Mouse (Mus musculus) CH12.LX (cell line): ENCODE data around the gene Lzts2. TPM values are rescaled to one million over a fixed set of nuclear protein-coding genes. Genes with fewer than 3 reads are reported as not detected.

Experiments used
- DNase-seq: peaks from one replicate; pipeline ENCODE4 v3.0.0-alpha.2; 2013; ENCODE audit errors: extremely low read depth
- H3K27ac ChIP-seq: 2 replicates; pipeline ENCODE4 v1.5.1; 2012; ENCODE audit warnings: low read depth, mild to moderate bottlenecking, control low read depth, moderate library complexity; ENCODE audit not compliant: insufficient read depth
- H3K27me3 ChIP-seq: replicated peaks from 2 replicates; pipeline ENCODE3; 2012; ENCODE audit warnings: inconsistent platforms
- H3K36me3 ChIP-seq, 2 experiments: replicated peaks in 1 of 2; 2 replicates each; pipeline versions ENCODE3 to v1.6.1; 2012; ENCODE audit warnings: inconsistent platforms in 1 of 2, low read length in 1 of 2, mild to moderate bottlenecking in 1 of 2, mixed read lengths in 1 of 2, moderate library complexity in 1 of 2; ENCODE audit not compliant: control insufficient read depth in 1 of 2, insufficient read depth in 1 of 2
- H3K4me1 ChIP-seq, 2 experiments: 2 replicates each; pipeline ENCODE4 v1.6.1; 2012; ENCODE audit warnings: inconsistent platforms in 1 of 2, moderate library complexity in 1 of 2; ENCODE audit not compliant: insufficient read depth in 2 of 2, control insufficient read depth in 1 of 2
- H3K4me2 ChIP-seq: 2 replicates; pipeline ENCODE4 v1.6.1; 2012; ENCODE audit warnings: low read depth, mild to moderate bottlenecking, control low read depth; ENCODE audit not compliant: poor library complexity, insufficient read depth, severe bottlenecking
- H3K4me3 ChIP-seq, 3 experiments: fragments of 150-350 bp in 1 of 3; sonication (generic) in 1 of 3; replicated peaks in 1 of 3; 2 replicates each; pipeline versions ENCODE3 to v1.5.1; 2011 to 2012; ENCODE audit warnings: low read depth in 2 of 3, low read length in 2 of 3, mild to moderate bottlenecking in 2 of 3, moderate library complexity in 2 of 3, control low read depth in 1 of 3, improper control_type of control experiment in 1 of 3, inconsistent platforms in 1 of 3, mixed read lengths in 1 of 3; ENCODE audit not compliant: poor library complexity in 1 of 3
- H3K79me2 ChIP-seq: replicated peaks from 2 replicates; pipeline ENCODE4 v1.6.1; 2012; ENCODE audit warnings: mild to moderate bottlenecking, moderate library complexity; ENCODE audit not compliant: control insufficient read depth, poor library complexity, insufficient read depth, severe bottlenecking; ENCODE audit errors: extremely low read depth
- H3K9ac ChIP-seq: 2 replicates; pipeline ENCODE4 v1.6.1; 2012; ENCODE audit warnings: low read depth, mild to moderate bottlenecking, control low read depth, moderate library complexity; ENCODE audit not compliant: insufficient read depth
- H3K9me3 ChIP-seq: replicated peaks from 2 replicates; pipeline ENCODE3; 2012; ENCODE audit warnings: low read length, inconsistent platforms, mixed read lengths
- CHD1 ChIP-seq: IDR thresholded peaks from 2 replicates; pipeline ENCODE4 v1.6.1; 2012; ENCODE audit warnings: low read depth, low read length, improper control_type of control experiment, inconsistent platforms
- CTCF ChIP-seq, 2 experiments: IDR thresholded peaks in 1 of 2; conservative IDR thresholded peaks in 1 of 2; 2 replicates each; pipeline ENCODE4 v1.5.1; 2011 to 2012; ENCODE audit warnings: low read depth in 2 of 2, low read length in 2 of 2, improper control_type of control experiment in 1 of 2, inconsistent platforms in 1 of 2, mild to moderate bottlenecking in 1 of 2, moderate library complexity in 1 of 2
- E2F4 ChIP-seq: IDR thresholded peaks from 2 replicates; pipeline ENCODE4 v1.6.1; 2011; ENCODE audit warnings: low read depth, low read length, improper control_type of control experiment; ENCODE audit not compliant: insufficient replicate concordance
- EP300 ChIP-seq: IDR thresholded peaks from 2 replicates; pipeline ENCODE4 v1.6.1; 2011; ENCODE audit warnings: low read length, improper control_type of control experiment
- JUN ChIP-seq: IDR thresholded peaks from 2 replicates; pipeline ENCODE4 v1.6.1; 2011; ENCODE audit warnings: low read depth, mild to moderate bottlenecking, low read length, improper control_type of control experiment, moderate library complexity; ENCODE audit not compliant: insufficient read depth
- MAFK ChIP-seq: IDR thresholded peaks from 2 replicates; pipeline ENCODE4 v1.6.1; 2011; ENCODE audit warnings: low read length, improper control_type of control experiment; ENCODE audit not compliant: insufficient replicate concordance
- MEF2A ChIP-seq: IDR thresholded peaks from 2 replicates; pipeline ENCODE4 v1.6.1; 2014; ENCODE audit warnings: low read depth, mild to moderate bottlenecking, inconsistent platforms, low read length, improper control_type of control experiment, borderline replicate concordance
- MXI1 ChIP-seq: IDR thresholded peaks from 2 replicates; pipeline ENCODE4 v1.6.1; 2011; ENCODE audit warnings: mild to moderate bottlenecking, low read depth, low read length, improper control_type of control experiment
- MYC ChIP-seq: IDR thresholded peaks from 2 replicates; pipeline ENCODE4 v1.6.1; 2011; ENCODE audit warnings: low read depth, mild to moderate bottlenecking, improper control_type of control experiment, low read length
- PAX5 ChIP-seq: IDR thresholded peaks from 2 replicates; pipeline ENCODE4 v1.6.1; 2012; ENCODE audit warnings: low read length, inconsistent platforms, mixed read lengths
- SMC3 ChIP-seq: IDR thresholded peaks from 2 replicates; pipeline ENCODE4 v1.6.1; 2011; ENCODE audit warnings: low read depth, low read length, improper control_type of control experiment
- TCF12 ChIP-seq: IDR thresholded peaks from 2 replicates; pipeline ENCODE4 v1.6.1; 2014; ENCODE audit warnings: low read depth, mild to moderate bottlenecking, inconsistent platforms, low read length, improper control_type of control experiment
- ZC3H11A ChIP-seq: IDR thresholded peaks from 2 replicates; pipeline ENCODE4 v1.6.1; 2012; ENCODE audit warnings: low read depth, mild to moderate bottlenecking, inconsistent platforms, low read length, improper control_type of control experiment
- ZKSCAN1 ChIP-seq: IDR thresholded peaks from 2 replicates; pipeline ENCODE4 v1.6.1; 2012; ENCODE audit warnings: low read depth, inconsistent platforms, low read length, improper control_type of control experiment, borderline replicate concordance
- ZMIZ1 ChIP-seq: IDR thresholded peaks from 2 replicates; pipeline ENCODE4 v1.6.1; 2012; ENCODE audit warnings: low read depth, mild to moderate bottlenecking, inconsistent platforms, low read length, improper control_type of control experiment
- dilution Hi-C: fragments of 300-500 bp; cut with MboI; formaldehyde crosslinking; loops from 2 replicates; pipeline ENCODE4 v1.14.3; 2020; ENCODE audit warnings: low sequenced_read_pairs; ENCODE audit not compliant: extremely low pct_unique_long_range_greater_than_20kb, extremely low pct_ligation_motif_present
- in situ Hi-C: fragments of 300-500 bp; cut with MboI; formaldehyde crosslinking; loops from 3 replicates; pipeline ENCODE4 v1.14.3; 2019; ENCODE audit warnings: low sequenced_read_pairs, low pct_ligation_motif_present, low pct_unique_long_range_greater_than_20kb, mixed read lengths
- polyA plus RNA-seq: library from polyadenylated mRNA; unstranded; fragments of >175 nt; gene quantifications from 2 replicates; pipeline ENCODE4 v1.2.1, GENCODE M21; 2012; ENCODE audit warnings: low read depth; ENCODE audit not compliant: insufficient read length
- total RNA-seq, 2 experiments: library from RNA; depleted of rRNA; stranded (reverse); fragments of 300-350 nt in 1 of 2; fragments of >200 nt in 1 of 2; gene quantifications; 2 replicates each; pipeline ENCODE4 v1.2.3; 2012 to 2014

The Lzts2 gene
- total and polyA plus RNA-seq, 3 experiments = 0.68 to 22.1 (median 2.2) TPM

DNA sequence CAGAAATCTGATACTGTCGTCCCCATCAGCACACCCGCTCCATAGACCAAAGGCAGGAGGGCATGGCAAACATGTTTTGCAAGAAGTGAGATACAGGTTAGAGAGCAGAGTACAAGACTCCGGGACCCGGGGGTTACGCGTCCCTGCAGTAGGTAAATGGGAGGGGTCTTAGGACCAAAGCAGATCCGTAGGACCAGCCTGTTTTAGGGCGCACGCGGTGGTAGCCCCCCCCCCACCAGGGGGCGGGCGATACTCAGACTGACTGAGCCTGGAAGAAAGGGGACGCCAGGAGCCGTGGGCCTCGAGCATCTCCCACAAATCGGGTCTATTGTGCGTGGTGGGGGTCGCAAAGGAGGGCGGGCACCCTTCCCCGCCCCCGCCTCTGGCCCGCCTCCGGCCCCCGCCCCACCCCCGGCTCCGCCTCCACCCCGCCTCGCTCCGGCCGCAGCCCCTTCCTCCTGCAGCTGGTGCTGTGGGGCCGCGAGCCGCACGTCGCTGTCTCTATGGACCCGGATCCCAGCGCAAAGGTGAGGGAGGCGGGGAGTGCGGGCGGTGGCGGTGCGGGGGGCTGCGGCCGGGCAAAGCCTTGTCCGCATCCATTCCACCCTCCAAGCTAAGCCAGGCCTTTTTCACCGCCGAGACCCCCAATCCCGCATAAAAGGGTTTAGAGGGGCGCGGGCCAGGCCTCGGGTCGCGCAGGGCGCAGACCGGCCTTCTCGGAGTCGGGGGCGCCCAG, 25.2 kb upstream of the Lzts2 start, which contains the start of gene Sema4g:
TSS of gene Sema4g (plus strand) at position 271 of the 736 bp plus-strand sequence.
- no peak within 1 kb of the TSS for H3K4me2 ChIP-seq
- peaks cover 4 to 20% of the 10 kb centered on the region in 2 experiments; a peak in 3 of 4 replicates for H3K4me1 ChIP-seq
- peaks cover 0 to 46% of the 10 kb centered on the region in 2 experiments for H3K36me3 ChIP-seq
- H3K4me3 ChIP-seq = no peak within 1 kb of the TSS
- no peak for DNase-seq
- dilution Hi-C loops (no loop called here), in situ Hi-C loops (no loop called here)
- no peaks in the 10 kb centered on the region for H3K9me3 ChIP-seq
- no peaks in the 10 kb centered on the region for H3K79me2 ChIP-seq
- H3K9ac ChIP-seq = no peak within 1 kb of the TSS
- no peaks in the 10 kb centered on the region for H3K27me3 ChIP-seq
- TF ChIP-seq MYC (no peak), MAFK (no peak), TCF12 (no peak), JUN (no peak), ZMIZ1 (no peak), MEF2A (no peak), CTCF (conservative IDR thresholded peaks at IDR 0.05 in 1 of 2, IDR thresholded peaks at IDR 0.05 in 1 of 2; ENCODE audit: low read depth in 2 of 2, low read length in 2 of 2) (no peak), PAX5 (no peak), ZKSCAN1 (no peak), E2F4 (no peak), ZC3H11A (no peak), EP300 (no peak), SMC3 (no peak), CHD1 (no peak)
- H3K27ac ChIP-seq = no peak within 1 kb of the TSS

GRCm38 (mm10) chr19:44989567-44990495, 24.4 kb upstream of the Lzts2 start:
- Histone ChIP-seq H3K4me3 (no peak overlapping the region), H3K27me3 (no peaks in the 10 kb centered on the region), H3K36me3 (peaks cover 0 to 43% of the 10 kb centered on the region in 2 experiments), H3K79me2 (no peaks in the 10 kb centered on the region), H3K27ac (no peak overlapping the region), H3K9ac (no peak overlapping the region), H3K4me2 (no peak overlapping the region), H3K4me1 (peaks cover 4 to 17% of the 10 kb centered on the region in 2 experiments; a peak in 3 of 4 replicates), H3K9me3 (no peaks in the 10 kb centered on the region)
- DNase-seq = no peak
- TF ChIP-seq MXI1 = no peak
- in situ Hi-C loops (no loop called here), dilution Hi-C loops (no loop called here)
